Mouse (Mus musculus) midbrain, embryonic 16.5 days (tissue): ENCODE results near the gene Ammecr1. TPM values are rescaled to one million over a fixed set of nuclear protein-coding genes. Genes with fewer than 3 reads are reported as not detected.

Experiments used
- ATAC-seq: fragments of 200-750 bp; cut with Nextera tagmentation; 2 replicates; pipeline ENCODE4 v1.8.0; 2017; ENCODE audit warnings: moderate TSS enrichment
- H3K27ac ChIP-seq: fragments of 300-500 bp; sonication (generic); 2 replicates; pipeline ENCODE4 v1.5.1; 2014; ENCODE audit warnings: mild to moderate bottlenecking, low read length, mixed read lengths
- H3K27me3 ChIP-seq: fragments of 300-500 bp; sonication (generic); 2 replicates; pipeline ENCODE4 v1.6.1; 2014; ENCODE audit warnings: low read depth, low read length, mixed read lengths; ENCODE audit not compliant: control insufficient read depth, insufficient read depth
- H3K36me3 ChIP-seq: fragments of 300-500 bp; sonication (generic); 2 replicates; pipeline ENCODE4 v1.6.1; 2014; ENCODE audit warnings: mild to moderate bottlenecking, low read length, moderate library complexity, mixed read lengths; ENCODE audit not compliant: control insufficient read depth, insufficient read depth
- H3K4me1 ChIP-seq: fragments of 300-500 bp; sonication (generic); 2 replicates; pipeline ENCODE4 v1.6.1; 2014; ENCODE audit warnings: mild to moderate bottlenecking, low read length, mixed read lengths; ENCODE audit not compliant: control insufficient read depth, insufficient read depth
- H3K4me2 ChIP-seq: fragments of 300-500 bp; sonication (generic); 2 replicates; pipeline ENCODE4 v1.6.1; 2014; ENCODE audit warnings: mild to moderate bottlenecking, low read length, mixed read lengths
- H3K4me3 ChIP-seq: fragments of 300-500 bp; sonication (generic); 2 replicates; pipeline ENCODE4 v1.5.1; 2014; ENCODE audit warnings: low read depth, mild to moderate bottlenecking, low read length, moderate library complexity, mixed read lengths
- H3K9ac ChIP-seq: fragments of 300-500 bp; sonication (generic); 2 replicates; pipeline ENCODE4 v1.6.1; 2014; ENCODE audit warnings: low read depth, low read length, mixed read lengths
- H3K9me3 ChIP-seq: fragments of 300-500 bp; sonication (generic); replicated peaks from 2 replicates; pipeline ENCODE4 v1.6.1; 2014; ENCODE audit warnings: mild to moderate bottlenecking, low read length, mixed read lengths; ENCODE audit not compliant: control insufficient read depth, poor library complexity, severe bottlenecking
- WGBS: fragments of 180-500 bp; shearing (Covaris S2); extraction: QIAGEN DNeasy Blood & Tissue Kit; methylation state at CpG from one replicate; pipeline ENCODE4 v1.1.7; 2014; 5-methylcytosine and 5-hydroxymethylcytosine counted together
- polyA plus RNA-seq: library from polyadenylated mRNA; unstranded; fragments of >200 nt; fragmentation: Nextera tagmentation; extraction: Ambion mirVana; gene quantifications from 2 replicates; pipeline ENCODE4 v1.2.1, GENCODE M21; 2015

Gene Ammecr1
- polyA plus RNA-seq, result 2.8 and 3.8 TPM in 2 replicates

GRCm38 (mm10) chrX:142966008-142966966 is at the start of gene Ammecr1:
Ammecr1 (minus strand) TSS chrX:142966728.
- H3K36me3 ChIP-seq, result no peaks in the 10 kb centered on the region
- ATAC-seq, result peak; percentile 96
- H3K4me3 ChIP-seq, result peak within 1 kb of the TSS; percentile 64
- peaks cover 2% of the 10 kb centered on the region for H3K27me3 ChIP-seq
- H3K9ac ChIP-seq, result peak within 1 kb of the TSS; percentile 68
- peak within 1 kb of the TSS; percentile 60 for H3K4me2 ChIP-seq
- no peaks in the 10 kb centered on the region for H3K4me1 ChIP-seq
- 32% methylated on average over 69 of the region's 112 CpGs for WGBS
- no peaks in the 10 kb centered on the region for H3K9me3 ChIP-seq
- H3K27ac ChIP-seq, result peak within 1 kb of the TSS; percentile 82

- no peaks in the 10 kb centered on the region for H3K4me1 ChIP-seq
- H3K9me3 ChIP-seq, result no peaks in the 10 kb centered on the region
- WGBS, result 95% methylated on average over 3 of the region's 3 CpGs
Observed at GRCm38 (mm10) chrX:143014118-143014517, 47.6 kb upstream of the Ammecr1 start.

GRCm38 (mm10) chrX:143012334-143012733 is 45.8 kb upstream of the Ammecr1 start:
- Histone ChIP-seq H3K9ac (no peak overlapping the region), H3K27me3 (no peaks in the 10 kb centered on the region; the same call in 1 of the 2 replicates), H3K36me3 (no peaks in the 10 kb centered on the region), H3K4me3 (no peak overlapping the region), H3K9me3 (no peaks in the 10 kb centered on the region), H3K4me2 (no peak overlapping the region), H3K27ac (no peak overlapping the region), H3K4me1 (no peaks in the 10 kb centered on the region)
- 79% methylated on average over 3 of the region's 3 CpGs for WGBS
- no peak for ATAC-seq

More at GRCm38 (mm10) chrX:143014118-143014517, 47.6 kb upstream of the Ammecr1 start:
- Histone ChIP-seq H3K36me3 (no peaks in the 10 kb centered on the region), H3K9ac (no peak overlapping the region), H3K4me3 (no peak overlapping the region), H3K4me2 (no peak overlapping the region), H3K27ac (no peak overlapping the region), H3K27me3 (no peaks in the 10 kb centered on the region; the same call in 1 of the 2 replicates)
- ATAC-seq, result no peak

GRCm38 (mm10) chrX:143011865-143012264 is 45.3 kb upstream of the Ammecr1 start:
- Histone ChIP-seq H3K9ac (no peak overlapping the region), H3K9me3 (no peaks in the 10 kb centered on the region), H3K4me2 (no peak overlapping the region), H3K27me3 (no peaks in the 10 kb centered on the region; the same call in 1 of the 2 replicates), H3K4me1 (no peaks in the 10 kb centered on the region), H3K36me3 (no peaks in the 10 kb centered on the region), H3K27ac (no peak overlapping the region), H3K4me3 (no peak overlapping the region)
- no peak for ATAC-seq
- WGBS, result 91% methylated on average over 4 of the region's 4 CpGs

GRCm38 (mm10) chrX:143004131-143004846 is 37.8 kb upstream of the Ammecr1 start:
- Histone ChIP-seq H3K4me2 (no peak overlapping the region), H3K27ac (no peak overlapping the region), H3K9ac (no peak overlapping the region), H3K27me3 (no peaks in the 10 kb centered on the region), H3K4me3 (no peak overlapping the region), H3K9me3 (no peaks in the 10 kb centered on the region), H3K36me3 (no peaks in the 10 kb centered on the region), H3K4me1 (no peaks in the 10 kb centered on the region)
- no peak for ATAC-seq
- WGBS, result 87% methylated on average over 3 of the region's 3 CpGs

GRCm38 (mm10) chrX:142997214-142997613 is 30.7 kb upstream of the Ammecr1 start:
- no peak overlapping the region for H3K27ac ChIP-seq

GRCm38 (mm10) chrX:142994514-142994913 is 28.0 kb upstream of the Ammecr1 start:
- H3K4me3 ChIP-seq, result no peak overlapping the region
- no peak overlapping the region for H3K4me2 ChIP-seq
- H3K9me3 ChIP-seq, result no peaks in the 10 kb centered on the region
- no peak for ATAC-seq
- 44% methylated on average over 2 of the region's 2 CpGs for WGBS
- no peak overlapping the region for H3K27ac ChIP-seq
- no peaks in the 10 kb centered on the region for H3K4me1 ChIP-seq
- H3K9ac ChIP-seq, result no peak overlapping the region
- H3K36me3 ChIP-seq, result no peaks in the 10 kb centered on the region
- no peaks in the 10 kb centered on the region for H3K27me3 ChIP-seq

More at GRCm38 (mm10) chrX:142997214-142997613, 30.7 kb upstream of the Ammecr1 start:
- Histone ChIP-seq H3K4me1 (no peaks in the 10 kb centered on the region), H3K9ac (no peak overlapping the region), H3K4me3 (no peak overlapping the region), H3K9me3 (no peaks in the 10 kb centered on the region), H3K27me3 (no peaks in the 10 kb centered on the region), H3K36me3 (no peaks in the 10 kb centered on the region), H3K4me2 (no peak overlapping the region)
- 76% methylated on average over 1 of the region's 1 CpGs for WGBS
- no peak for ATAC-seq

DNA sequence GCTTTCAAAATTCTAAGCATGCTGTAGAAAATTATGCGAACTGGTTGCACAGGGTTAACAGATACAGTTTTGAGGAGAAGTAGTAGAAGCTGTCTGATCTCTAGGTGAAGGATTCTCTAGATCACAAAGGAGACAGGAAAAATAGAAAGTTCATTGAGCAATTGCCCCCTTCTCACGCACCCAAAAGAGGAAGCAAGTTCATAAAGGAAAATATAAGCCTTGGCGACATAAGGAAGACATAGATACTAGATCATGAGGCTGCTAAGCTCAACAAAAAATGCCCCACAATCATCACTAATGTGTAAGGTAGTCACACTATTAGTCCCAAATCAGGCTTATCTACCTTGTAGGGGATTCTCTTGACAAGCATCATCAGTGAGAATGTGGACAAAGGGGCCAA is 17.6 kb upstream of the Ammecr1 start:
- H3K9me3 ChIP-seq, result no peaks in the 10 kb centered on the region
- no peak for ATAC-seq

More for the DNA sequence above, 17.6 kb upstream of the Ammecr1 start:
- Histone ChIP-seq H3K4me3 (no peak overlapping the region), H3K27ac (no peak overlapping the region), H3K9ac (no peak overlapping the region), H3K27me3 (no peaks in the 10 kb centered on the region; the same call in 1 of the 2 replicates), H3K4me2 (no peak overlapping the region), H3K4me1 (no peaks in the 10 kb centered on the region), H3K36me3 (no peaks in the 10 kb centered on the region)
- 97% methylated on average over 3 of the region's 3 CpGs for WGBS
